Mouse (Mus musculus) embryonic facial prominence, embryonic 13.5 days (tissue): ENCODE results near the gene Fosb. TPM values are rescaled to one million over a fixed set of nuclear protein-coding genes. Genes with fewer than 3 reads are reported as not detected.
A peak's percentile ranks its signal among the peaks of the same experiment; 100 is the strongest.

Experiments used
- ATAC-seq: fragments of 200-750 bp; cut with Nextera tagmentation; 2 replicates; pipeline ENCODE4 v1.8.0; 2017; ENCODE audit warnings: low read depth; ENCODE audit not compliant: insufficient number of reproducible peaks, insufficient read depth, low FRiP score, low TSS enrichment
- H3K27ac ChIP-seq: fragments of 300-500 bp; sonication (generic); 2 replicates; pipeline ENCODE4 v1.5.1; 2015; ENCODE audit warnings: moderate library complexity, mild to moderate bottlenecking, inconsistent platforms
- H3K27me3 ChIP-seq: fragments of 300-500 bp; sonication (generic); 2 replicates; pipeline ENCODE4 v1.6.1; 2015; ENCODE audit warnings: mild to moderate bottlenecking, inconsistent platforms
- H3K36me3 ChIP-seq: fragments of 300-500 bp; sonication (generic); 2 replicates; pipeline ENCODE4 v1.6.1; 2015; ENCODE audit warnings: mild to moderate bottlenecking, inconsistent platforms
- H3K4me1 ChIP-seq: fragments of 300-500 bp; sonication (generic); 2 replicates; pipeline ENCODE4 v1.6.1; 2015; ENCODE audit warnings: inconsistent platforms
- H3K4me2 ChIP-seq: fragments of 300-500 bp; sonication (generic); 2 replicates; pipeline ENCODE4 v1.6.1; 2015; ENCODE audit warnings: moderate library complexity, mild to moderate bottlenecking, inconsistent platforms
- H3K4me3 ChIP-seq: fragments of 300-500 bp; sonication (generic); 2 replicates; pipeline ENCODE4 v1.5.1; 2015; ENCODE audit warnings: mild to moderate bottlenecking, inconsistent platforms
- H3K9ac ChIP-seq: fragments of 300-500 bp; sonication (generic); 2 replicates; pipeline ENCODE4 v1.6.1; 2015; ENCODE audit warnings: mild to moderate bottlenecking, inconsistent platforms
- H3K9me3 ChIP-seq: fragments of 300-500 bp; sonication (generic); 2 replicates; pipeline ENCODE4 v1.6.1; 2016; ENCODE audit warnings: inconsistent platforms
- WGBS: fragments of 180-500 bp; shearing (Covaris S2); methylation state at CpG from one replicate; pipeline ENCODE4 v1.1.7; 2015; ENCODE audit warnings: mixed read lengths; 5-methylcytosine and 5-hydroxymethylcytosine counted together
- polyA plus RNA-seq: library from polyadenylated mRNA; unstranded; fragments of >200 nt; fragmentation: Nextera tagmentation; extraction: Ambion mirVana; gene quantifications from 2 replicates; pipeline ENCODE4 v1.2.1, GENCODE M21; 2015

Fosb gene
- polyA plus RNA-seq, 1 experiment from 2014 or later: 0.06 TPM

GRCm38 (mm10) chr7:19304501-19305412 lies 5.1 kb downstream of the Fosb start:
- ATAC-seq: no peak
- H3K27me3 ChIP-seq: peaks cover 63% of the 10 kb centered on the region
- peak overlapping the region; percentile 61 for H3K9ac ChIP-seq
- peak overlapping the region; percentile 59 for H3K4me2 ChIP-seq
- H3K27ac ChIP-seq: no peak overlapping the region
- WGBS: 2% methylated on average over 48 of the region's 48 CpGs
- no peaks in the 10 kb centered on the region for H3K36me3 ChIP-seq
- peaks cover 43% of the 10 kb centered on the region for H3K4me1 ChIP-seq
- H3K4me3 ChIP-seq: peak overlapping the region; percentile 33
- no peaks in the 10 kb centered on the region for H3K9me3 ChIP-seq

- peaks cover 63% of the 10 kb centered on the region for H3K27me3 ChIP-seq
- peak overlapping the region; percentile 54; the same call in 1 of the 2 replicates for H3K9ac ChIP-seq
- H3K27ac ChIP-seq: no peak overlapping the region
- ATAC-seq: no peak
- H3K9me3 ChIP-seq: no peaks in the 10 kb centered on the region
- H3K36me3 ChIP-seq: no peaks in the 10 kb centered on the region
- H3K4me3 ChIP-seq: peak overlapping the region; percentile 33
- H3K4me1 ChIP-seq: peaks cover 35% of the 10 kb centered on the region
- peak overlapping the region; percentile 59 for H3K4me2 ChIP-seq
- WGBS: under 1% methylated on average over 16 of the region's 16 CpGs
Observed at GRCm38 (mm10) chr7:19303770-19304169, 6.1 kb downstream of the Fosb start.

GRCm38 (mm10) chr7:19303046-19303305 lies 6.9 kb downstream of the Fosb start:
- Histone ChIP-seq H3K4me3 (no peak overlapping the region), H3K9me3 (no peaks in the 10 kb centered on the region), H3K36me3 (no peaks in the 10 kb centered on the region), H3K27me3 (peaks cover 63% of the 10 kb centered on the region), H3K27ac (no peak overlapping the region), H3K9ac (no peak overlapping the region), H3K4me1 (peaks cover 35% of the 10 kb centered on the region), H3K4me2 (no peak overlapping the region)
- 73% methylated on average over 12 of the region's 12 CpGs for WGBS
- no peak for ATAC-seq

GRCm38 (mm10) chr7:19302264-19303045 lies 7.4 kb downstream of the Fosb start:
- no peak overlapping the region for H3K27ac ChIP-seq
- H3K4me2 ChIP-seq: peak overlapping the region; percentile 58
- H3K4me1 ChIP-seq: peaks cover 30% of the 10 kb centered on the region
- no peaks in the 10 kb centered on the region for H3K36me3 ChIP-seq
- H3K27me3 ChIP-seq: peaks cover 62% of the 10 kb centered on the region
- ATAC-seq: no peak
- peak overlapping the region; percentile 37 for H3K9ac ChIP-seq
- no peaks in the 10 kb centered on the region for H3K9me3 ChIP-seq
- WGBS: 49% methylated on average over 13 of the region's 13 CpGs
- H3K4me3 ChIP-seq: peak overlapping the region; percentile 38

- H3K27me3 ChIP-seq: peaks cover 55% of the 10 kb centered on the region
- H3K27ac ChIP-seq: no peak overlapping the region
- peaks cover 27% of the 10 kb centered on the region for H3K4me1 ChIP-seq
- no peaks in the 10 kb centered on the region for H3K9me3 ChIP-seq
- no peak for ATAC-seq
- H3K9ac ChIP-seq: peak overlapping the region; percentile 37
- no peaks in the 10 kb centered on the region for H3K36me3 ChIP-seq
- H3K4me2 ChIP-seq: peak overlapping the region; percentile 58
- H3K4me3 ChIP-seq: peak overlapping the region; percentile 38
- 10% methylated on average over 16 of the region's 16 CpGs for WGBS
Observed at GRCm38 (mm10) chr7:19301461-19302263, 8.2 kb downstream of the Fosb start.

- peak; percentile 46; the same call in 1 of the 2 replicates for ATAC-seq
- no peaks in the 10 kb centered on the region for H3K9me3 ChIP-seq
- peaks cover 46% of the 10 kb centered on the region for H3K27me3 ChIP-seq
- H3K27ac ChIP-seq: no peak overlapping the region
- peak overlapping the region; percentile 41 for H3K9ac ChIP-seq
- WGBS: under 1% methylated on average over 29 of the region's 29 CpGs
- H3K4me3 ChIP-seq: peak overlapping the region; percentile 38
- H3K36me3 ChIP-seq: no peaks in the 10 kb centered on the region
- H3K4me1 ChIP-seq: peaks cover 27% of the 10 kb centered on the region
- peak overlapping the region; percentile 58 for H3K4me2 ChIP-seq
Observed at GRCm38 (mm10) chr7:19300501-19301421, 9.1 kb downstream of the Fosb start.

- ATAC-seq: no peak
- WGBS: 14% methylated on average over 3 of the region's 3 CpGs
- Histone ChIP-seq H3K9ac (no peak overlapping the region), H3K27ac (no peak overlapping the region), H3K4me3 (no peak overlapping the region), H3K9me3 (no peaks in the 10 kb centered on the region), H3K4me1 (peaks cover 21% of the 10 kb centered on the region), H3K36me3 (no peaks in the 10 kb centered on the region), H3K27me3 (peaks cover 30% of the 10 kb centered on the region), H3K4me2 (no peak overlapping the region)
Observed at GRCm38 (mm10) chr7:19299194-19299593, 10.7 kb downstream of the Fosb start.

- H3K4me1 ChIP-seq: peaks cover 14% of the 10 kb centered on the region
- H3K4me2 ChIP-seq: no peak overlapping the region
- H3K9me3 ChIP-seq: no peaks in the 10 kb centered on the region
- no peak for ATAC-seq
- H3K36me3 ChIP-seq: 0 out of 2 replicates have a peak, but pooled peaks cover 3% of the 10 kb centered on the region
- H3K9ac ChIP-seq: no peak overlapping the region
- no peak overlapping the region for H3K4me3 ChIP-seq
- H3K27me3 ChIP-seq: peaks cover 16% of the 10 kb centered on the region
- 93% methylated on average over 5 of the region's 5 CpGs for WGBS
- no peak overlapping the region for H3K27ac ChIP-seq
Observed at GRCm38 (mm10) chr7:19297794-19298193, 12.1 kb downstream of the Fosb start.

- WGBS: 91% methylated on average over 6 of the region's 6 CpGs
- H3K27ac ChIP-seq: no peak overlapping the region
- H3K4me1 ChIP-seq: peaks cover 12% of the 10 kb centered on the region
Observed at GRCm38 (mm10) chr7:19297034-19297433, 12.8 kb downstream of the Fosb start.

GRCm38 (mm10) chr7:19295503-19296185 lies 14.2 kb downstream of the Fosb start:
- no peaks in the 10 kb centered on the region for H3K27me3 ChIP-seq
- peak; percentile 66; the same call in 1 of the 2 replicates for ATAC-seq
- peak overlapping the region; percentile 69 for H3K9ac ChIP-seq
- H3K36me3 ChIP-seq: 0 out of 2 replicates have a peak, but pooled peaks cover 3% of the 10 kb centered on the region
- no peaks in the 10 kb centered on the region for H3K9me3 ChIP-seq
- H3K4me1 ChIP-seq: peaks cover 16% of the 10 kb centered on the region
- WGBS: 15% methylated on average over 21 of the region's 22 CpGs
- H3K27ac ChIP-seq: no peak overlapping the region
- H3K4me2 ChIP-seq: peak overlapping the region; percentile 66
- H3K4me3 ChIP-seq: peak overlapping the region; percentile 41

More at GRCm38 (mm10) chr7:19297034-19297433, 12.8 kb downstream of the Fosb start:
- Histone ChIP-seq H3K4me3 (no peak overlapping the region), H3K9ac (no peak overlapping the region), H3K27me3 (peaks cover 8% of the 10 kb centered on the region), H3K9me3 (no peaks in the 10 kb centered on the region), H3K4me2 (no peak overlapping the region), H3K36me3 (0 out of 2 replicates have a peak, but pooled peaks cover 3% of the 10 kb centered on the region)
- ATAC-seq: no peak
